Mouse (Mus musculus) left cerebral cortex, adult 8-10 months (tissue): ENCODE data around the gene Ly6g6d. TPM values are rescaled to one million over a fixed set of nuclear protein-coding genes. Genes with fewer than 3 reads are reported as not detected.

ENCODE experiments used
- DNase-seq, 2 experiments: peaks; one replicate each; pipeline ENCODE4 v3.0.0; 2022; ENCODE audit warnings: low spot score in 2 of 2
- total RNA-seq, 4 experiments: library from RNA; stranded (reverse); gene quantifications; 2 replicates each; pipeline ENCODE4 v1.2.4; 2022

Ly6g6d gene
- total RNA-seq, 4 experiments from 2014 or later: 0.70 to 1.8 (median 1.3) TPM

GRCm38 (mm10) chr17:35024691-35025488 lies 53.0 kb downstream of the Ly6g6d start:
- no peak for DNase-seq

GRCm38 (mm10) chr17:35024261-35024660 lies 53.6 kb downstream of the Ly6g6d start:
- no peak for DNase-seq

GRCm38 (mm10) chr17:35023756-35024155 lies 54.1 kb downstream of the Ly6g6d start:
- DNase-seq: no peak

DNA sequence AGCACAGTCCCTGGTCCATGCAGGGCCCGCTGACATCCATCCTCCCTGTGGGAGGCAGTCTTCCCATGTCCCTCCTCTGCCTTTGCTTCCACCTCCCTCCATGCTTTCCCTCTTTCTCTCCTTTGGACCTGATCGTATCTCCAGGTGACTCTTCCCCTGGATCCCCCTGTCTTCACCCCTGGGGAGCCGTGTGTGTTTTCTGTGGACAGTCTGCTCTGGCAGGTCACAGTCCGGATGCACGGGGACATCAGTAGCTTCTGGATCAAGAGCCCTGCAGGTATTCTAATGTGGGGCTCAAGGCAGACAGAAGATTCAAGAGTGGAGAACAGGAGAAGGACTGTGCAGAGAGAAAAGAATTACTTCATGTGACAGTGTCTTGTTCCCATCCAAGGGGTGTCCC lies 54.6 kb downstream of the Ly6g6d start:
- DNase-seq: no peak

DNA sequence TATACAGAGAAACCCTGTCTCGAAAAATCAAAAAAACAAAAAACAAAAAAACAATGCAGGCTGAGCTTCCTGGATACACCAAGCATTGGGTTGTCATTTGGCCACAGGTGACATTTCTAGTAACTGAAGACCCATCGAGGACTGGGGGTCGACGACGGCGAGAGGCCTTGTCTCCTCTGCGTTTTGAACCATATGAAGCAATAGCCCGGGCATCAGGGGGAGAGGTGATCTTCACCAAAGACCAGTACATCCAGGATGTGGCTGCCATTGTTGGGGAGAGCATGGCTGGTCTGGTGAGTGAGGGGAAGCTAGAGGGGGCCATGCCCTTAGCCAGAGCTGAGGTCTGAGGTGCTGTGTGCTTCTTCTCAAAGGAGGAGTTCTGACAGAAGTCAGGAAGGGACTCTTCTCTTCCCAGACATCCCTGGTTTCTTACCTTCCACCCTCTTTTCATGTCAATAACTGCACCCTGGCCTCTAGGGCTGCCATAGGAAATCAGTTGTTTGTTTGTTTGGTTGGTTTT lies 55.3 kb downstream of the Ly6g6d start:
- no peak for DNase-seq

- no peak for DNase-seq
These were observed 55.9 kb downstream of the Ly6g6d start for GRCm38 (mm10) chr17:35021842-35022477.

Other genes with a start within 250 kb of the Ly6g6d start
- 10 to 100 TPM; 45.3 to 49.5 (median 47.7) TPM for gene Stk19, start 241.1 kb downstream of the Ly6g6d start, total RNA-seq
- 10 to 100 TPM; 31.8 to 37.2 (median 34.0) TPM for gene Dxo, start 241.0 kb downstream of the Ly6g6d start, total RNA-seq
- gene Skiv2l, start 227.9 kb downstream of the Ly6g6d start, total RNA-seq: 10 to 100 TPM; 61.1 to 73.1 (median 67.3) TPM
- 10 to 100 TPM; 34.8 to 38.3 (median 37.2) TPM for gene Nelfe, start 227.7 kb downstream of the Ly6g6d start, total RNA-seq
- gene Cfb, start 215.5 kb downstream of the Ly6g6d start, total RNA-seq: under 1 TPM in 1 of 4 experiments, not detected in 3; 0.43 TPM
- gene Zbtb12, start 198.6 kb downstream of the Ly6g6d start, total RNA-seq: 1 to 10 TPM; 8.3 to 9.1 (median 9.0) TPM
- gene Gm20547, start 196.0 kb downstream of the Ly6g6d start, total RNA-seq: not detected
- 1 to 10 TPM; 1.6 to 5.9 (median 4.0) TPM for gene C2, start 179.8 kb downstream of the Ly6g6d start, total RNA-seq
- 100 to 1,000 TPM; 182 to 191 (median 185) TPM for gene Ehmt2, start 179.6 kb downstream of the Ly6g6d start, total RNA-seq
- gene Slc44a4, start 163.6 kb downstream of the Ly6g6d start, total RNA-seq: under 1 TPM; 0.33 to 0.66 (median 0.51) TPM
- gene Neu1, start 146.8 kb downstream of the Ly6g6d start, total RNA-seq: 10 to 100 TPM; 40.1 to 44.4 (median 42.7) TPM
- 10 to 100 TPM in 2 of 4 experiments, 1 to 10 TPM in 2; 6.9 to 13.1 (median 10.4) TPM for gene Hspa1b, start 118.8 kb downstream of the Ly6g6d start, total RNA-seq
- gene Gm20481, start 108.2 kb downstream of the Ly6g6d start, total RNA-seq: not detected
- gene Hspa1a, start 105.9 kb downstream of the Ly6g6d start, total RNA-seq: 10 to 100 TPM; 11.9 to 17.5 (median 13.7) TPM
- under 1 TPM; 0.24 to 0.72 (median 0.58) TPM for gene Hspa1l, start 105.4 kb downstream of the Ly6g6d start, total RNA-seq
- gene Lsm2, start 96.2 kb downstream of the Ly6g6d start, total RNA-seq: 10 to 100 TPM; 14.1 to 22.5 (median 17.3) TPM
- gene Vars, start 77.1 kb downstream of the Ly6g6d start, total RNA-seq: 10 to 100 TPM; 43.5 to 53.0 (median 48.2) TPM
- 1 to 10 TPM in 3 of 4 experiments, under 1 TPM in 1; 0.95 to 1.5 (median 1.3) TPM for gene Vwa7, start 61.5 kb downstream of the Ly6g6d start, total RNA-seq
- under 1 TPM in 2 of 4 experiments, not detected in 2; 0.59 to 0.67 TPM for gene Sapcd1, start 50.0 kb downstream of the Ly6g6d start, total RNA-seq
- 1 to 10 TPM in 1 of 4 experiments, under 1 TPM in 2, not detected in 1; 0.34 to 1.2 (median 0.78) TPM for gene Msh5, start 31.3 kb downstream of the Ly6g6d start, total RNA-seq
- gene Clic1, start 28.1 kb downstream of the Ly6g6d start, total RNA-seq: 10 to 100 TPM; 10.2 to 18.3 (median 11.8) TPM
- gene Ddah2, start 19.0 kb downstream of the Ly6g6d start, total RNA-seq: 10 to 100 TPM; 13.1 to 20.2 (median 14.8) TPM
- not detected for gene Ly6g6c, start 12.7 kb downstream of the Ly6g6d start, total RNA-seq
- gene Mpig6b, start 11.9 kb downstream of the Ly6g6d start, total RNA-seq: under 1 TPM in 1 of 4 experiments, not detected in 3; 0.15 TPM
- gene Ly6g6e, start 1.2 kb downstream of the Ly6g6d start, total RNA-seq: 1 to 10 TPM; 3.7 to 4.9 (median 4.0) TPM
- gene Ly6g6f, start 7.5 kb upstream of the Ly6g6d start, total RNA-seq: under 1 TPM in 2 of 4 experiments, not detected in 2; 0.50 to 0.54 TPM
- 100 to 1,000 TPM; 117 to 125 (median 121) TPM for gene Abhd16a, start 11.2 kb upstream of the Ly6g6d start, total RNA-seq
- gene Ly6g5c, start 30.2 kb upstream of the Ly6g6d start, total RNA-seq: not detected
- gene Ly6g5b, start 37.4 kb upstream of the Ly6g6d start, total RNA-seq: under 1 TPM; 0.32 to 1.00 (median 0.46) TPM
- 10 to 100 TPM; 19.7 to 24.5 (median 22.8) TPM for gene Gpank1, start 43.4 kb upstream of the Ly6g6d start, total RNA-seq
- 100 to 1,000 TPM; 188 to 228 (median 194) TPM for gene Csnk2b, start 44.0 kb upstream of the Ly6g6d start, total RNA-seq
- gene D17H6S53E, start 48.3 kb upstream of the Ly6g6d start, total RNA-seq: 10 to 100 TPM; 25.6 to 34.3 (median 30.1) TPM
- gene Apom, start 54.0 kb upstream of the Ly6g6d start, total RNA-seq: not detected
- 100 to 1,000 TPM; 263 to 306 (median 290) TPM for gene Bag6, start 57.1 kb upstream of the Ly6g6d start, total RNA-seq
- gene Prrc2a, start 86.8 kb upstream of the Ly6g6d start, total RNA-seq: 100 to 1,000 TPM; 272 to 295 (median 280) TPM
- gene Aif1, start 98.0 kb upstream of the Ly6g6d start, total RNA-seq: 10 to 100 TPM; 11.2 to 30.3 (median 17.4) TPM
- 10 to 100 TPM in 1 of 4 experiments, 1 to 10 TPM in 3; 6.5 to 10.1 (median 7.9) TPM for gene Lst1, start 110.4 kb upstream of the Ly6g6d start, total RNA-seq
- 1 to 10 TPM in 3 of 4 experiments, not detected in 1; 1.0 to 1.6 (median 1.2) TPM for gene Ltb, start 116.4 kb upstream of the Ly6g6d start, total RNA-seq
- gene Tnf, start 123.9 kb upstream of the Ly6g6d start, total RNA-seq: under 1 TPM in 1 of 4 experiments, not detected in 3; 0.39 TPM
- 1 to 10 TPM in 1 of 4 experiments, under 1 TPM in 3; 0.28 to 1.2 (median 0.58) TPM for gene Lta, start 127.3 kb upstream of the Ly6g6d start, total RNA-seq
- not detected for gene Gm16181, start 142.8 kb upstream of the Ly6g6d start, total RNA-seq
- 100 to 1,000 TPM; 552 to 589 (median 575) TPM for gene Atp6v1g2, start 155.6 kb upstream of the Ly6g6d start, total RNA-seq
- gene Nfkbil1, start 157.7 kb upstream of the Ly6g6d start, total RNA-seq: 10 to 100 TPM; 14.1 to 18.8 (median 17.1) TPM
- 100 to 1,000 TPM; 175 to 212 (median 200) TPM for gene Ddx39b, start 163.7 kb upstream of the Ly6g6d start, total RNA-seq
- 10 to 100 TPM; 29.5 to 72.8 (median 47.5) TPM for gene H2-D1, start 184.7 kb upstream of the Ly6g6d start, total RNA-seq
- 1 to 10 TPM in 3 of 4 experiments, under 1 TPM in 1; 0.67 to 2.3 (median 1.4) TPM for gene H2-Q1, start 242.3 kb upstream of the Ly6g6d start, total RNA-seq